Mouse (Mus musculus) heart, embryonic 10.5 days (tissue): ENCODE measurements around the gene Hist1h2be. TPM values are rescaled to one million over a fixed set of nuclear protein-coding genes. Genes with fewer than 3 reads are reported as not detected.
"Not testable (repeated sequence)": the region's sequence is repeated elsewhere in the genome, so short reads cannot be mapped to it uniquely, and the experiment has no call there.

Experiments used
- DNase-seq: peaks from one replicate; pipeline ENCODE4 v3.0.0-alpha.2; 2017; ENCODE audit warnings: low spot score
- H3K27ac ChIP-seq: fragments of 300-500 bp; sonication (generic); 2 replicates; pipeline ENCODE4 v1.5.1; 2016; ENCODE audit warnings: mild to moderate bottlenecking
- H3K27me3 ChIP-seq: fragments of 300-500 bp; sonication (generic); 2 replicates; pipeline ENCODE4 v1.6.1; 2016; ENCODE audit warnings: mild to moderate bottlenecking; ENCODE audit not compliant: poor library complexity, insufficient read depth, severe bottlenecking
- H3K36me3 ChIP-seq: fragments of 300-500 bp; sonication (generic); 2 replicates; pipeline ENCODE4 v1.6.1; 2016; ENCODE audit warnings: mild to moderate bottlenecking, moderate library complexity
- H3K4me1 ChIP-seq: fragments of 300-500 bp; sonication (generic); 2 replicates; pipeline ENCODE4 v1.6.1; 2016; ENCODE audit warnings: mild to moderate bottlenecking
- H3K4me3 ChIP-seq: fragments of 300-500 bp; sonication (generic); 2 replicates; pipeline ENCODE4 v1.5.1; 2016; ENCODE audit warnings: mild to moderate bottlenecking, moderate library complexity
- H3K9me3 ChIP-seq: fragments of 300-500 bp; sonication (generic); 2 replicates; pipeline ENCODE4 v1.6.1; 2016; ENCODE audit warnings: mild to moderate bottlenecking, moderate library complexity
- WGBS: fragments of 180-500 bp; shearing (Covaris S2); methylation state at CpG from one replicate; pipeline ENCODE4 v1.1.7; 2016; 5-methylcytosine and 5-hydroxymethylcytosine counted together
- polyA plus RNA-seq: library from polyadenylated mRNA; unstranded; fragments of >200 nt; fragmentation: Nextera tagmentation; extraction: Ambion mirVana; gene quantifications from 2 replicates; pipeline ENCODE4 v1.2.1, GENCODE M21; 2016

The Hist1h2be gene
- polyA plus RNA-seq = 1.2 and 1.9 TPM in 2 replicates

DNA sequence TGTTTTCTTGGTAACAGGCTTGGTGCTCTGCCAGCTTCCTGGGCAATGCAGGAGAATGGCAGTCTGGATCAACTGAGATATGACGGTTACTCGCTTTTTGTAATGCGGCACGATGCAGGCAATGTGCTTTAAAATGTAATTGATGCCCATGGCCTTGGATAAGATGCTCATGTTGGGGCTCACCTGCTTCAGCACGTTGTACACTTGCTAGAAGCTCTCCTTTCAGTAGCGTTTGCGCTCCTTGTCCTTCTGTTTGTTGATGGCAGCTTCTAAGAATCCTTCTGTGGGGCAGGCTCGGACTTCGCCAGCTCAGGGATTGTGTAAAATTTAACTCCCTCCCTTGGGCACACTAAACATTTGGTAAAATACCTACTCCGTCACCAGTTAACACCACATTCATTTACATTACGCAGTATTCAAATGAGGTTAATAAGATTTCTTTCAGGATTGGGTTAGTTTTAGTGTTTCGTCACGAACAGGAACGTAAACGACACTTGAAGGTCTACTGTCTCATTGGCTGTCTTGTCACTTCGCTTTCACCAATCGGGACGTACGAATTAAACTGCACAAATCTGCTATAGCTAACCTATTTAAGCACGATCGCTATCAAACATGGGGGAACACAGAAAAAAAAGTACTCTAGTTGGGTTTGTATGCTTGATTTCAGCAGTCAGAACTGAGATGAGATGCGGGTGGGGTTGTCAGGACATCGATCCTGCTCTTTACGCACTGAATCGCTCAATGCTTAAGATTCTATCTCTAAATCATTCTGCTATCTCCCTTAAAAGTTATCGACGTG is at the start of gene Hist1h2be:
Gene Hist1h2be, minus strand, starts transcription at position 392 of the 799 bp plus-strand sequence.
- H3K4me1 ChIP-seq = 0 out of 2 replicates have a peak, but pooled peaks cover 3% of the 10 kb centered on the region
- no peaks in the 10 kb centered on the region for H3K27me3 ChIP-seq
- WGBS = 2% methylated on average over 27 of the region's 27 CpGs
- peak within 1 kb of the TSS; percentile 67 for H3K4me3 ChIP-seq
- no peaks in the 10 kb centered on the region for H3K36me3 ChIP-seq
- no peaks in the 10 kb centered on the region for H3K9me3 ChIP-seq
- H3K27ac ChIP-seq = peak within 1 kb of the TSS; percentile 93
- peak; percentile 82 for DNase-seq

DNA sequence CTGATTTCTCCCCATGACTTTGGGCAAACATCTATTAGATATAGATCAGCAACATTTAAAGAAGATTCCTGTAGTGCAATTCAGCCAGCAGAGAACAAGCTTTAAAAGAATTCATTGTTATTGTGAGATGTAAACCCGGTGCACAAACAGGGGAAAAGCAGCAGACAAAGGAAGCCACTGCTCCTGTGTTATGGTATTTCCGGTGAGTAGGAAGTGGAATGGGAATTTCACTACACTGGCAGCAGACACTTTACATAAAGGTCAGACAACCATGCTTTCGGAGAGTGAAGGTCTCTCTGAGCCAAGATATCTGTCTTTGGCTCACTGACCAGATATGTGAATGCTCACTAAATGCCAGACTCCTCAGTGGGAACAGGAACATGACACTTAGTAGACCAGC is 41.6 kb upstream of the Hist1h2be start:
- 57% methylated on average over 3 of the region's 3 CpGs for WGBS
- Histone ChIP-seq H3K27ac (no peak overlapping the region), H3K4me1 (no peaks in the 10 kb centered on the region), H3K9me3 (no peaks in the 10 kb centered on the region), H3K4me3 (no peak overlapping the region), H3K36me3 (no peaks in the 10 kb centered on the region), H3K27me3 (no peaks in the 10 kb centered on the region)
- no peak for DNase-seq

DNA sequence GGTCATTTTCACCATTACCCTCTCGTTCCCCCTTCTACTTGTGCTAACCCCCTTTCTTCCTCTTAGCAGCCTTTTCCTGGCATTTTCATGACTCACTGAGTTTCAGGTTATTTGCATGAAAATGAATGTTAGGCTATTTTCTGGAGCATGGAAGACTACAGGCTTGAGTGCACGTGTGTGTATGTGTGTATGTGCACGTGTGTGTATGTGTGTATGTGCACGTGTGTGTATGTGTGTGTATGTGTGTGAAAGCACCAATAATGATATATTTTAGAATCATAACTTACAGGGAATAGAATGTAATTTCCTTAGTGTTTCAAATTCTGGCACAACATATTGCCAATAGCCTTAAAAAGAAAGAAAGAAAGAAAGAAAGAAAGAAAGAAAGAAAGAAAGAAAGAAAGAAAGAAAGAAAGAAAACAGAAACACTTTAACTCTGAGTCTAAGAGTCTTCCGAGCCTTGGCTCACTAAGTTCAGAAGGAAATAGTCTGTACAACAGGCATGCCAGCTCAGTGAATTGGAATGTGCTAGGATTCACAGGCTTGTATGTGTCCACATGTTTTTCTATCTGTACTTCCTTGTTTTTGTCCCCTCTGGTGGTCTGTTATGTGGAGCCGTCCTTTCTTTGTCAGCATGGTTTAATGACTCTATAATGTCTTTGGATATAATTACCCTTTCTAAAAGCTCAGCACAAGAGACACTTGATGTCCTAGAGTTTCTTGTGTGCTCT is 38.9 kb upstream of the Hist1h2be start:
- H3K36me3 ChIP-seq = no peaks in the 10 kb centered on the region
- no peak overlapping the region for H3K27ac ChIP-seq
- no peaks in the 10 kb centered on the region for H3K27me3 ChIP-seq
- H3K4me3 ChIP-seq = no peak overlapping the region
- no peaks in the 10 kb centered on the region for H3K9me3 ChIP-seq
- no peak for DNase-seq
- WGBS = 70% methylated on average over 6 of the region's 6 CpGs
- no peaks in the 10 kb centered on the region for H3K4me1 ChIP-seq

DNA sequence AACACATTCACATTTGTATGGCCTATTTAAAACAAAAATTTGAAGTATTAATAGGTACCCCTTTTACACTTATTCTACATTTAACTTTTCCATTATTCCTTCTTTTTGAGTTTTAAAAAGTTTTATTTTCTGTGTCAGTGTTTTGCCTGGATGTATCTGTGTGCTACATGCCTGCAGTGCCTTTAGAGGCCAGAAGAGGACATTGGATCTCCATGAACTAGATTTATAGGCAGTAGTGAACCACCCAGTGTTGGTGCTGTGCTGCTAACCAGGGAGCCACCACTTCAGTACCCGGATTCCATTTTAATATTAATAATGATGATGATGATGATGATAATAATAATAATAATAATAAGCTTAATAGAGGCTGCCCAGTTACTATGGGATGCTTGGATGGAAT is 9.7 kb upstream of the Hist1h2be start:
- no peaks in the 10 kb centered on the region for H3K4me1 ChIP-seq
- 36% methylated on average over 1 of the region's 1 CpGs for WGBS
- DNase-seq = no peak

DNA sequence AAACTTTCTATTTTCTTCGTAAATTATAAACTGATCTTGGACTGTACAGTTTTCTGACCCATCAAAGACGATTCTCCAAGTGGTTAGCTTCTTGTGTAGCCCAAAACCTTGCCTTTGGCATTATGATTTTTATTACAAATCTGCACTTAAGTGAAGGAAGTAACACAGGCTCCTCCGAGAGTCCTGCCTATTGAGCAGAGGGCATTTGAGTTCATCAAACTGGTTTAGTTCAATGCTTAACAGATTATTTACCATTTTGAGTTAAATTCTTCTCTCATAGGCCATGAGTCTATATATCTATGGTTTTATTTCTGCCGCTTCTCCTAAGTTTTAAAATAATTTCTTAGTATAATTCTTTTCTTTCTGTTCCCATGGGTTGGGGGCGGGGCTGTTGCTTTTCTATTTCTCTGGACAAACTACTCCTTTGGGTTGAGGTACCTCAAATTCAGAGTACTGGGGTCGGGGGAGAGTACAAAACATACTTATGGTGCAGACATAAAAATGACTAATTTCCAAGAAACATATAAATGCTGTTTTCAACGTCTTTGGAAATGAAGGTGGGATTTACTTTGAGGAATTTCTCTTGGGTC is 2.0 kb upstream of the Hist1h2be start:
- DNase-seq = no peak
- Histone ChIP-seq H3K27me3 (no peaks in the 10 kb centered on the region), H3K9me3 (no peaks in the 10 kb centered on the region), H3K27ac (peak overlapping the region; percentile 93), H3K4me1 (0 out of 2 replicates have a peak, but pooled peaks cover 3% of the 10 kb centered on the region), H3K36me3 (no peaks in the 10 kb centered on the region), H3K4me3 (peak overlapping the region; percentile 67)
- 26% methylated on average over 7 of the region's 7 CpGs for WGBS

More for the DNA sequence above, 9.7 kb upstream of the Hist1h2be start:
- Histone ChIP-seq H3K36me3 (no peaks in the 10 kb centered on the region), H3K27ac (no peak overlapping the region), H3K27me3 (no peaks in the 10 kb centered on the region), H3K4me3 (no peak overlapping the region), H3K9me3 (no peaks in the 10 kb centered on the region)

DNA sequence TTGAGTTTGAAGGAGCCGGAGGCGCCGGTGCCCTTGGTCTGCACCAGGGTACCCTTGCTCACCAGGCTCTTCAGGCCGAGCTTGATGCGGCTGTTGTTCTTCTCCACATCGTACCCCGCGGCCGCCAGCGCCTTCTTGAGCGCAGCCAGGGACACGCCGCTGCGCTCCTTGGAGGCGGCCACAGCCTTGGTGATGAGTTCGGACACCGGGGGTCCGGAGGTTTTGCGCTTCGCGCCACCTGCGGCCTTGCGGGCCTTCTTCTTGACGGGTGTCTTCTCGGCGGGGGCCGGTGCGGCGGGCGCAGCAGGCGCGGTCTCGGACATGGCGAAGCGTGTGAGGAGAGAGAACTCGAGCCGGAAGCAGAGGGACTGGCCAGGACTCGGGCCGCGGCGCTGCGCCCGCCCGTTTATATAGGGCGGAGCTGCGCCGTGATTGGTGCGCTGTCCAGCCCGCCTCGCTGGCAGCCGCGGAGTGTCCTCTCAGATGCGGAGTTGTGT is 1.3 kb upstream of the Hist1h2be start, which contains the start of gene Hist1h1e:
Gene Hist1h1e, minus strand, starts transcription at position 384 of the 497 bp plus-strand sequence.
- peak within 1 kb of the TSS; percentile 93 for H3K27ac ChIP-seq
- not testable (repeated sequence) for H3K9me3 ChIP-seq, H3K27me3 ChIP-seq, H3K4me1 ChIP-seq, H3K36me3 ChIP-seq
- peak within 1 kb of the TSS; percentile 67 for H3K4me3 ChIP-seq
- under 1% methylated on average over 53 of the region's 53 CpGs for WGBS
- DNase-seq = peak; percentile 96

DNA sequence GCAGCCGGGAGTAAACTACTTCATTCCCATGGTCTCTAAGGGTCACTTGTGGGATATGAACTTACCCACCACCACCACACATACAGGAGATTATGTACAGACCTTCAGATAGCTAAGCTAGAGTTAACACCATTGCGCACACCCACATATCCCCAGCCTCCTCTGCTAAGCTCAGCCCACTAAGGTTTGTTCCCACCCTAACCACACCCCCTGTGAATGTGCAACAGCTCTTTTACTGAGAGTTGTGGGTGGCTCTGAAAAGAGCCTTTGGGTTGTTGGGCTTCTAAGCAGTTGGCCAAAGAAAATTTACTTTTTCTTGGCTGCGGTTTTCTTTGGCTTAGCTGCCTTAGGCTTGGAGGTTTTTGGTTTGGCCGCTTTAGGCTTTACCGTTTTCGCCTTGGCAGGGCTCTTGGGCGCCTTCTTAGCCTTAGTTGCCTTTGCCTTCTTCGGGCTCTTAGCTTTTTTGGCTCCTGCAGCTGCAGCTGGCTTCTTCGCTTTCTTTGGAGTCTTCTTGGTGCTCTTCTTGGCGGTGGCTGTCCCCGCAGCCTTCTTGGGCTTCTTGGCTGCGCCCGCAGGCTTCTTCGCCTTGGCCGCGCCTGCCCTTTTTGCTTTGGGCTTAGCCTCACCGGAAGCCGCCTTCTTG is 729 bp upstream of the Hist1h2be start:
- no peaks in the 10 kb centered on the region for H3K27me3 ChIP-seq
- H3K9me3 ChIP-seq = no peaks in the 10 kb centered on the region
- peak overlapping the region; percentile 67 for H3K4me3 ChIP-seq
- no peaks in the 10 kb centered on the region for H3K36me3 ChIP-seq
- peak; percentile 87 for DNase-seq
- peak overlapping the region; percentile 93 for H3K27ac ChIP-seq
- H3K4me1 ChIP-seq = 0 out of 2 replicates have a peak, but pooled peaks cover 3% of the 10 kb centered on the region
- under 1% methylated on average over 18 of the region's 18 CpGs for WGBS

DNA sequence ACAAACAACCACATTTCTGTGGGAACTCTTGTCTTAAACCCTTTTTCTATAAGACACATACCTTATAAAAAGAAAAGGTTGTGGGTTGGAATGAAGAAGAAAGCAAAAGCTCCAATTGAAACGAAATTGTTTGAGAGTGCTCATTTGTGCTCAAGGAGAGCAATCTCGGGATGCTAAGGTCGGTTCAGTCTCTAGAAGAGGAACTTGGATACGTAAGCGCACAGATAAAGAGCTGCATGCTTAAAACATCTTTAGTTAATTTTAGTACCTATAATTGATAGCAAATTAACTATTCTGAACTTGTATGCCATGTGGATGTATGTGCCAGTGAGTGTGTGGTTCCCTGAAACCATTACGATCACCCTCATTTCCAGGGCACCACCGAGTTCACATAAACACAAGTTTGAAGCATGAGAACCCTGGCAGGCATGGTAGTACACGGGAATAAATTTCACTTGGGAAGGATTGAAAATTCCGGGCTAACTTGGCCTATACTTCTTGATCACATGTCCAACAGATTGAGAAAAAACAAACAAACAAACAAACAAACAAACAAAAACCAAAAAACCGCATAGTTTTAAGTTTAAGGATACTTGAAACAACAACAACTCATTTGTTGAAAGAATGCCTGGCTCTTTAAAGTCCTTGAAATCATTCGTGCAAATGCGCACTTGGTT is 730 bp downstream of the Hist1h2be start:
- Histone ChIP-seq H3K9me3 (no peaks in the 10 kb centered on the region), H3K36me3 (no peaks in the 10 kb centered on the region), H3K4me1 (0 out of 2 replicates have a peak, but pooled peaks cover 3% of the 10 kb centered on the region), H3K27me3 (no peaks in the 10 kb centered on the region), H3K4me3 (peak overlapping the region; percentile 67), H3K27ac (peak overlapping the region; percentile 93)
- no peak for DNase-seq
- 57% methylated on average over 12 of the region's 12 CpGs for WGBS

DNA sequence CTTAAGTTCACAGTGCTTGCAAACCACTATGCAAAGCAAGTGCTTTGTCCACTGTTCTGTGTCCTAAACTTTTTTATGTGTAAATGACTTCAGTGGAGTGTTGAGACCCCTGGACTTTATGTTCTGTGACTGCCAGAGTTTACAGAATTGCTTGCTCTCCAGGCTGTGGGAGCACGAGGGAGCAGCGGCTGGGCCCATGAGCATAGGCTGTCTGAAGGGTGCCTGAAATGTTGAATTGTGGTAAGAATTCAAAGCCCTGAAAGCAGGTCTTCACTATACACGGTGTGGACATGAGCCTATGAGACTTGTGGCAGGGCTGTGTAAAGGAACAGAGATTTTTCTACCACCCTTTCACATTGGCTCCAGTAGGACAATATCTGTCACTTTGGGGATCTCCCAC is 9.3 kb downstream of the Hist1h2be start:
- H3K27ac ChIP-seq = no peak overlapping the region
- H3K4me1 ChIP-seq = no peaks in the 10 kb centered on the region
- 91% methylated on average over 3 of the region's 3 CpGs for WGBS
- H3K36me3 ChIP-seq = no peaks in the 10 kb centered on the region
- H3K27me3 ChIP-seq = no peaks in the 10 kb centered on the region
- H3K9me3 ChIP-seq = no peaks in the 10 kb centered on the region
- no peak overlapping the region for H3K4me3 ChIP-seq
- DNase-seq = no peak

DNA sequence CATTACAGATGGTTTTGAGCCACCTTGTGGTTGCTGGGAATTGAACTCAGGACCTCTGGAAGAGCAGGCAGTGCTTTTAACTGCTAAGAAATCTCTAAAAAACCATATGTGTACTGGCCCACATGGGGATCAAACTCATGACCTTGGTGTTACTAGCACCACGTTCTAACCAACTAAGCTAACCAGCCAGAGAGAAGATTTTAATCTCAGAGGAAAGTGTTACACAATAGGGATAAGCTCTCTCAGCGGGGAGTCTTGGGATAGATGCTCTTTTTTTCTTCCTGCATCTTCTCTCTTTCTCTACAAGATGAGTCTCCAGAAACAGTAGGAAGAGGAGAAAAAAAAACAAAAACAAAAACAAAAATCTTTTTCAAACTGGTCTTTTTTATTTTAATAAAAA is 10.5 kb downstream of the Hist1h2be start:
- no peak for DNase-seq
- WGBS = 58% methylated on average over 2 of the region's 2 CpGs

DNA sequence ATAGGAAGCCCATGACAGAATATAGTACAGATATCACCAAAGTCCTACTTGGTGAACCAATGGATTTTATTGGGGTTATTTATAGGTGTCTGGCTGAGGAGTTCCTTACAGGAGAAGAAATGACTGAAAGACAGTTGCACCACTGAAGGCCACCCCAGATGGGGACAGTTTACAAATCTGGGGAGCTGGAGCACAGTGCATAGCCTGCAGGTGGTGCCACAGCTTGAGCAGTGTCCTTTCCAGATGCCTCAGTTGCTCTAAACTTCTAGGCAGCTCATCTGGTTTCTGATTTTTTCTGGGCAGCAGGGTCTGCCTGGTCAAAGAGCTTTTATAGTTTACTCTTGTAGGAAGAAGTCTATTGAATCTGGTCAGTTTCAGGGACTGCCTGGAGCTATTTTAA is 11.1 kb downstream of the Hist1h2be start:
- no peaks in the 10 kb centered on the region for H3K9me3 ChIP-seq
- H3K36me3 ChIP-seq = no peaks in the 10 kb centered on the region
- no peaks in the 10 kb centered on the region for H3K4me1 ChIP-seq
- H3K27ac ChIP-seq = no peak overlapping the region
- DNase-seq = no peak
- H3K4me3 ChIP-seq = no peak overlapping the region
- H3K27me3 ChIP-seq = no peaks in the 10 kb centered on the region

More for the DNA sequence above, 10.5 kb downstream of the Hist1h2be start:
- H3K27me3 ChIP-seq = no peaks in the 10 kb centered on the region
- no peak overlapping the region for H3K27ac ChIP-seq
- H3K36me3 ChIP-seq = no peaks in the 10 kb centered on the region
- H3K9me3 ChIP-seq = no peaks in the 10 kb centered on the region
- no peak overlapping the region for H3K4me3 ChIP-seq
- no peaks in the 10 kb centered on the region for H3K4me1 ChIP-seq

DNA sequence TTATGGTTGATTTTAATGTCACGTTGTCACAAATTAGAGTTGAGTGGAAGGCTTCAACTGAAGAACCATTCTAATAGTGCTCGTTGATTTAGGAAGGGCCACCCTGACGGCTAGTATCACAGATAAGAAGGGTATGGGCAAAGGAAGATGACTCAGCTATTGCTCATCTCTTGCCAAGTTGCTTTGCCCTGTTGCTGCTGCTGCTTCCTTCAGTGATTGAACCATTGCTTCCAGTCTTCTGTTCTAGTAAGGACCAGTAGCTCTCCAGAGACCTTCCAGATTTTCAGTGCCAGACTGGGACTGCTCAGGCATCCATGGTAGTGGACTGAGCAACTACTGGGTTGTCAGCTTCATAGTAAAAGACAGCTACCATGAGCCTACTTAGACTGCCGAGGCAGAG is 11.7 kb downstream of the Hist1h2be start:
- H3K36me3 ChIP-seq = no peaks in the 10 kb centered on the region
- H3K27ac ChIP-seq = no peak overlapping the region
- H3K4me1 ChIP-seq = no peaks in the 10 kb centered on the region
- H3K9me3 ChIP-seq = no peaks in the 10 kb centered on the region
- no peak overlapping the region for H3K4me3 ChIP-seq
- no peak for DNase-seq
- 70% methylated on average over 4 of the region's 4 CpGs for WGBS
- H3K27me3 ChIP-seq = no peaks in the 10 kb centered on the region
